Mouse (Mus musculus): ENCODE results near the gene Olfr782.
"Not testable (repeated sequence)": the region's sequence is repeated elsewhere in the genome, so short reads cannot be mapped to it uniquely, and the experiment has no call there.

DNA sequence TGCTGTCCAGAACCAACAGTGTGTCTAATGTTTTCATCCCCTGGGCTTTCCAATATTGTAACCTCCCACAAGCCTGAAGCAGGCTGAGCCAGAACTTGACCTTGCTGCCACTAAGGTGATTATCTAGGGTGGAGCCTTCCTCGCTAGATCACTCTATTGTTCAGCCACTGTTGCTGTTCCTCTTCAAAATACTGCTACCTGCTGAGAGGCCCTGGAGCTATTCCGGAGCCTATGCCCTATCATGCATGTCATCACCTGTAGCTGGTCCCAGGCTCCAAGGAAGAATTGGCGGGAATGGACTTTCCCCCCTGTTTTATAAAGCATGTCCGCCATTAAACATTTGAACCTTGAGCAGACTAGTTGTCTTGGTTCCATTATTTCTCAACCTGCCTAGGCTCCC, 7.8 kb downstream of the Olfr782 start:
- not testable (repeated sequence) for TF ChIP-seq FLI1 (IDR thresholded peaks at IDR 0.05; ENCODE audit: low read length); GATA1 (IDR thresholded peaks at IDR 0.05; ENCODE audit: borderline replicate concordance, low read length)

Data from megakaryocyte, embryonic 14.5 days (primary cell).